Mouse (Mus musculus): ENCODE data around the gene Cep19. TPM values are rescaled to one million over a fixed set of nuclear protein-coding genes. Genes with fewer than 3 reads are reported as not detected.
"Not testable (repeated sequence)": the region's sequence is repeated elsewhere in the genome, so short reads cannot be mapped to it uniquely, and the experiment has no call there.

The Cep19 gene
- polyA plus RNA-seq, 1 experiment from 2014 or later: 41.0 TPM

DNA sequence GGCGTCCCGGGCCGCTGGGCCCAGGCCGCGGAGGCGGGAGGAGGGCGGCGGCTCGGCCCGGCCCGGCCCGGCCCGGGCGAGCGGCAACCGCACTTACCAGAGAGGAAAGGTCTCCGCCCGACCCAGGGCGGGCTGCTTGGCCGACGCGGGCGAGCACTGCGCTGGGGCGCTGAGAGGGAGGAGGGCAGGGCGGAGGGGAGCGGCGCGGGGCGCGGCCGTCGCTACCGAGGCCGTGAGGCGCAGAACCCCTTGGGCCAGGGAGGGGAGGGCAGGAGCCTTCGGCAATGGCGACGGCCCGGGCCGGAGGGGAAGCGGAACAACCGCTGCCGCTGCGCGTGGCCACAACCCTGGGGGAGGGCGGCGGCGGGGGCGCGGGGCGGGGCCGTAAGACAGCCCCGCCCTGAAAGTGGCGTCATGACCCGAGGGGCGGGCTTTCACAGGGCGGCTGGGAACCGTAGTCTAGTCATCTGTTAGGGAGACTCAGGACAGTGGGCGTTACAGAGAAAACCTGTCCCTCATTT lies 20.5 kb upstream of the Cep19 start, which contains the start of gene Pak2:
TSS of gene Pak2 (minus strand) at position 352 of the 521 bp plus-strand sequence.
- Histone ChIP-seq H3K27ac (peak within 1 kb of the TSS; percentile 99), H3K9me3 (no peaks in the 10 kb centered on the region), H3K4me1 (peaks cover 23% of the 10 kb centered on the region), H3K4me3 (peak within 1 kb of the TSS; percentile 96), H3K27me3 (ENCODE audit: poor library complexity, severe bottlenecking) (no peaks in the 10 kb centered on the region), H3K36me3 (replicated peaks) (peaks cover 31% of the 10 kb centered on the region)
- under 1% methylated on average over 60 of the region's 60 CpGs for whole genome bisulfite sequencing
- peak; percentile 89 for DNase-seq (ENCODE audit: extremely low spot score, low spot score)

DNA sequence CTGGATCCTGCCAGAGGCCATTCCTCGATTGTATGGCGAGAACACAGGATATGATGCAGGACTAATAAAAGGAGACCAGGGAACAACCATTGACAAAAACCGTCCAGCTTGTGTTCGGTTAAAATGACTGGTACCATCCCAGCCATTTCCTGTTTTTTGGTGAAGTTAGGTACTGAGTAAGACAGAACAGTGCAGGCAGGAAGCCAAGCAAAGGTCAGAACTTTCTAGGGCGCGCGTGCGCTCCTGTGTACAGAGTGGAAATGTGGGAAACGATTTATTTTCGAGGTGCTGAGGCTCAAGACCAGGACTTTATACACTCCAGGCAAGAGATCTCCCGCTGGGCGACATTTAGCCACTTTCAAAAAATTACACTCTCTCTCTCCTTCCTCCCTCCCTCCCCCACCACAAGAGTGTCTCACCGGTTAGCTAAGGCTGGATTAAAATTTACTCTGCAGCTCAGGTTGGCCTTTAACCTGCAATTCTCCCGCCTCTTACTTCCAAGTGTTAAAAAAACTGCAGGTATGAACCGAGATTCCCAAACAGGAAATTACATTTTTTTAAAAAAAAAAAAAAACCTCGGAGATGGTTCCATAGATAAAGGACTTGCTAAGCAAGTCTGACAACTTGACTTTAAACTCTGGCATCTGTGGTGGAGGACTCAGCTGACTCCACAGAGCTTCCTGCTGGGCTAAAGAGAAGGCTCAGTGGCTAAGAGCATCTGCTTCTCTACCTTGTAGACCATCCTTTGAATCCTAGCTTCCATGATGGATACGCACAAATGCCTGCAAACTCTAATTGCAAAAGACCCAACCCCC lies 11.8 kb upstream of the Cep19 start:
- H3K4me3 ChIP-seq: no peak overlapping the region
- no peaks in the 10 kb centered on the region for H3K27me3 ChIP-seq (ENCODE audit: poor library complexity, severe bottlenecking)
- no peak for DNase-seq (ENCODE audit: extremely low spot score, low spot score)
- 87% methylated on average over 17 of the region's 17 CpGs for WGBS
- no peak overlapping the region for H3K27ac ChIP-seq
- peaks cover 100% of the 10 kb centered on the region for H3K36me3 ChIP-seq (replicated peaks)
- no peaks in the 10 kb centered on the region for H3K9me3 ChIP-seq
- H3K4me1 ChIP-seq: no peaks in the 10 kb centered on the region

DNA sequence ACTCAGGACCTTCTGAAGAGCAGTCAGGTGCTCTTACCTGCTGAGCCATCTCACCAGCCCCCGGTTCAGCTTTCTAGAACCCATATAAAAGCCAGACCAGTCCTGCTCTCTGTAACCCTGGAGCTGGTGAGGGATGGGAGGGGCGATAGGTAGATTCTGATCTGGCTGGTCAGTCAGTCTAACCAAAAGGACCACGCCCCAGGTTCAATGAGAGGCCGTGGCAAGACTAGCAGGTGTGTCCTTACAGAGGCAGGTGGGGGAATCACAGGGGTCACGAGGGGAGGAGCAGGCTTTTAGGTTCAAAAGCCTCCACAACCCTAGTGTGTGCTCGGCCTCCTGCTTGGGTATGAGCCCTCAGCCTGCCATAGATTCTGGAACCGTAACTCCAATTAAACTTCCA lies 8.1 kb upstream of the Cep19 start:
- Histone ChIP-seq H3K36me3 (replicated peaks) (peaks cover 93% of the 10 kb centered on the region), H3K4me3 (no peak overlapping the region), H3K9me3 (no peaks in the 10 kb centered on the region), H3K4me1 (no peaks in the 10 kb centered on the region), H3K27me3 (ENCODE audit: poor library complexity, severe bottlenecking) (no peaks in the 10 kb centered on the region), H3K27ac (no peak overlapping the region)
- no peak for DNase-seq (ENCODE audit: extremely low spot score, low spot score)
- 93% methylated on average over 7 of the region's 7 CpGs for WGBS

DNA sequence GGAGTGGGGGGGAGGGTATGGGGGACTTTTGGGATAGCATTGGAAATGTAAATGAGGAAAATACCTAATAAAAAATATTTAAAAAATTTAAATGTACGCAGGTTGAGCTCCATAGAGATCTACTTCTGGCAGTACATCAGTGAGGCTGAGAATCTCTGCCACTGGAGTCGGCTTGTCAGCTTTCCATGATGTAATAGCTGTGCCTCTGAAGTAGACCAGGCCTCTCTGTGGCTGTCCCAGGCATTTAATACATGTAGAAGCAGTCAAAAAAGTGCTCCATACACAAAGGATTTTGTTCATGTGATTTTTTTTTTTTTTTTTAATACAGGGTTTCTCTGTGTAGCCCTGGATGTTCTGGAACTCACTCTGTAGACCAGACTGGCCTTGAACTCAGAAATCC lies 1.8 kb upstream of the Cep19 start:
- WGBS: 92% methylated on average over 2 of the region's 2 CpGs
- peaks cover 41% of the 10 kb centered on the region for H3K36me3 ChIP-seq (replicated peaks)
- H3K27me3 ChIP-seq (ENCODE audit: poor library complexity, severe bottlenecking); DNase-seq (ENCODE audit: extremely low spot score, low spot score); H3K27ac ChIP-seq; H3K9me3 ChIP-seq: not testable (repeated sequence)
- H3K4me3 ChIP-seq: peak overlapping the region; percentile 90; the same call in 1 of the 2 replicates
- H3K4me1 ChIP-seq: peaks cover 21% of the 10 kb centered on the region

DNA sequence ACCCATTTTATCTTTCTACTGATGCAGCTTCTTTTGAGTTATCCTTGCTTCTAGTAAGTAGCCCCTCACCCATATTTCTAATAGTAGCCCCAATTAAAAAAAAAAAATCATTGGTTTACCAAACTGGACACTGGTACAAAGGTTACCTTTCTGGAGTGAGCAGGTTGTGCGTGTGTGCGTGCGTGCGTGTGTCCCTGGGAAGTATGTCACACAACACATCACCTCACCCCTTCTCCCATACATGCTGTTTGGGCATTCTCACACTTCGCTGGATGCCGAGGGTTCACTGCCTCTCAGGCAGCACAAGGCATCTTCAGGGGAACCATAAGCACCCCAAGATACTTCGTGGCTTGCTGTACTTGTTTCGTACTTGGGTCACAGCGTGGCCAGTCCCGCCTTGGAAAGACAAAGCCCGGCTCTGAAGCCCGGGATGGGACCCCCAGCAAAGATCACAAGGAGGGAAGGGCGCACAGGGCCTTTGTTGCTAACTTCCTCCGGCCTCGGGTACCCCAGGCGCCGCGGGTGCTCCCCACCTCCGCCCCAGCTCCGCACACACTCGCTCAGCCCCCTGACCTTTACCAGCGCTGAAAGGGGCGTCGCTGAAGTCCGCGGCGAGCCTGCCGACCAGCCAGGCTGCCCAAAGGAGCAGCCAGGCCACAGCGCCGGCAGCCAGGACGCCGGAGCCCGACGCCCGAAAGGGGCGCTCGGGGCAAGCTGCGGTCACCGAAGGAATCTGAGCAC lies 533 bp upstream of the Cep19 start:
- under 1% methylated on average over 39 of the region's 39 CpGs for WGBS
- H3K9me3 ChIP-seq: no peaks in the 10 kb centered on the region

DNA sequence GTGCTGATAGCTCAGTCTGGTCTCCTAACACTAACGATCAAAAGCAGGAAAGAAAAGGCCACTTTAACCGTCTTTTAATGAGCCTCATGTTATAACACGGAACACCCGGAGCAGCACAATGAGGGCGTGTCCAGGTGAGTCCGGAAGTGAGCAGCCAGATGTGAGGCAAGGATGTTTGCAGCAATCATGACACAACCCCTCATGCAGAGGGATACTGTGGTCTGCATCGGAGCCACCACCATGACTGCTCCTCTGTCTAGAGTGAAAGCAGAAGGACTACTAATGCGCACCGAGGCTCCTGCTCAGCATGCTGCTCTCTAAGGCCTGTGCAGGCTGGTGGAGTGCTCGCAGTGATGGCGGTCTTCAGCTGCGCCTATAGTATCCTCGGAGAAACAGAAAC lies 2.7 kb downstream of the Cep19 start:
- H3K27ac ChIP-seq: no peak overlapping the region
- H3K4me1 ChIP-seq: peaks cover 21% of the 10 kb centered on the region
- DNase-seq (ENCODE audit: extremely low spot score, low spot score): no peak
- no peaks in the 10 kb centered on the region for H3K27me3 ChIP-seq (ENCODE audit: poor library complexity, severe bottlenecking)
- peaks cover 52% of the 10 kb centered on the region for H3K36me3 ChIP-seq (replicated peaks)
- H3K4me3 ChIP-seq: no peak overlapping the region; the same call in 1 of the 2 replicates
- peaks cover 3% of the 10 kb centered on the region; the same call in 1 of the 2 replicates for H3K9me3 ChIP-seq
- WGBS: 94% methylated on average over 13 of the region's 13 CpGs

More for the DNA sequence above, 533 bp upstream of the Cep19 start:
- H3K27ac ChIP-seq: peak overlapping the region; percentile 95
- H3K36me3 ChIP-seq (replicated peaks): peaks cover 46% of the 10 kb centered on the region
- H3K4me3 ChIP-seq: peak overlapping the region; percentile 90
- H3K4me1 ChIP-seq: peaks cover 21% of the 10 kb centered on the region
- no peak for DNase-seq (ENCODE audit: extremely low spot score, low spot score)
- H3K27me3 ChIP-seq (ENCODE audit: poor library complexity, severe bottlenecking): no peaks in the 10 kb centered on the region

DNA sequence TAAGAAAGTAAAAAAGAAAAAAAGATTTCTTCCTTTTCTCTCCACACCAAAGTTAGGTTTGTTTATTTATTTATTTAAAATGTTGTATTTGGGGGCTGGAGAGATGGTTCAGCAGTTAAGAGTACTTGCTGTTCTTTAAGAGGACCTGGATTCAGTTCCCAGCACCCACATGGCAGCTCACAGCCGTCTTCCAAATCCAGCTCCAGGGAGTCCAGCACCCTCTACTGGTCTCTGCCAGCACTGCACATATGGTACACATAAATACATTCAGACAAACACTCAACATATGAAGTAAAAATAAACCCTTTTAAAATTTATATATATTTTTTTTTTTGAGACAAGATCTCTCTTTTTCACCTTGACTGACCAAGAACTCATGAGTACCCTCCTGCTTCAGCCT lies 6.1 kb downstream of the Cep19 start:
- no peaks in the 10 kb centered on the region for H3K4me1 ChIP-seq
- no peak for DNase-seq (ENCODE audit: extremely low spot score, low spot score)
- no peak overlapping the region for H3K27ac ChIP-seq
- no peak overlapping the region for H3K4me3 ChIP-seq
- H3K9me3 ChIP-seq: peaks cover 3% of the 10 kb centered on the region; the same call in 1 of the 2 replicates
- H3K27me3 ChIP-seq (ENCODE audit: poor library complexity, severe bottlenecking): no peaks in the 10 kb centered on the region
- peaks cover 78% of the 10 kb centered on the region for H3K36me3 ChIP-seq (replicated peaks)
- 90% methylated on average over 1 of the region's 1 CpGs for WGBS

DNA sequence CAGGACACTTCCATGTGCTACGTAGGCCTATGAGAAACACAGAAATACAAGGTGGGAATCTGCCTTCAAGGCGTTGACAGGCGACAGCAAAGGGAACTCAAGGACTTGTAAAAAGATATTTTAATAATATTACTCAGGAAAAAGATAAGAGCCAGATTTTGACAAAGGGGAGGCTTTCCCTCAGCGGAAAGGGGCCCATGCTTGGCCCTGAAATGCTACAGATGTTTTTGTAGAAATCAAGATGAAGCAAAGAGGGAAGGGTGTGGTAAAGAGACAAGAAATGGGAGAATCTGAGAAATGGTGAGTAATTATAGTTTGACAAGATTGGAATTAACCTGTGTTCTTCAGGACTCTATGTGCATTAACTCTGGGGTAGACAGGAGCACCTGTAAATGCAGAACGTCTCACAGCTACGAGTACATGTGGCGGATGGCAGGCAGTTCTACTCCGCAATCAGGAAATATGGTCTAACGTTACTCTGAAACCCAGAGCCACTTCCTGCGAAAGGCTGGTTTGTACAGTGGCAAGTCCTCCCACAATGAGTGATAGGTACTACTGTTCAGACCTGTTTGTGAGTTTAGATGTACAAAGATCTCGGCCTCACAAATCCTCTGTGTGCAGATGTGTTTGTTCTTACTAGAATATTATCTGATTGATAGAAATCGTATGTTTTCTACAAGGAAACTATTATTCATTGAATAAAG lies 7.9 kb downstream of the Cep19 start:
- H3K27ac ChIP-seq: no peak overlapping the region
- H3K27me3 ChIP-seq (ENCODE audit: poor library complexity, severe bottlenecking): no peaks in the 10 kb centered on the region
- H3K9me3 ChIP-seq: peaks cover 3% of the 10 kb centered on the region; the same call in 1 of the 2 replicates
- H3K4me1 ChIP-seq: no peaks in the 10 kb centered on the region
- H3K36me3 ChIP-seq (replicated peaks): peaks cover 73% of the 10 kb centered on the region
- WGBS: 96% methylated on average over 12 of the region's 12 CpGs
- no peak for DNase-seq (ENCODE audit: extremely low spot score, low spot score)
- no peak overlapping the region for H3K4me3 ChIP-seq

DNA sequence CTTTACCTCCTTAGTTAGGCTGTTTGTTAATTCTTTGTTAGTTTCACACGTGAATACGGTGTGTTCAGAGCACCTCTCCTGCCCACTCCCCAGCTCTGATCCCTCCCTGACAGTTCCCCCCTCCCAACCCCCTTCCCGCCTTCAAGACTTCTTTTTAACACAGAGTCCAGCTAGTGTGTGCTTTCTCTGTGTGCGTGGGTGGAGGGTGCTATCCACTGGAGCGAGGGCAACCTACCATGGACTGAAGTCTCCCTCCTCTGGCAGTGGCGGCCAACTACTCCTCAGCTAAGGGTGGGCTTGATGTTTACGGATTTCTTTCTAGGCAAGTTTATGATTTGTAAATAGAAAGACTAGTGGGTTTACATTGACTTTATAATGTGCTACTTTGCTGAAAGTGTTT lies 8.6 kb downstream of the Cep19 start:
- DNase-seq (ENCODE audit: extremely low spot score, low spot score): no peak
- H3K9me3 ChIP-seq: peaks cover 3% of the 10 kb centered on the region; the same call in 1 of the 2 replicates
- H3K4me1 ChIP-seq: no peaks in the 10 kb centered on the region
- no peaks in the 10 kb centered on the region for H3K27me3 ChIP-seq (ENCODE audit: poor library complexity, severe bottlenecking)
- WGBS: 83% methylated on average over 7 of the region's 7 CpGs
- peaks cover 66% of the 10 kb centered on the region for H3K36me3 ChIP-seq (replicated peaks)
- H3K4me3 ChIP-seq: no peak overlapping the region
- H3K27ac ChIP-seq: no peak overlapping the region

DNA sequence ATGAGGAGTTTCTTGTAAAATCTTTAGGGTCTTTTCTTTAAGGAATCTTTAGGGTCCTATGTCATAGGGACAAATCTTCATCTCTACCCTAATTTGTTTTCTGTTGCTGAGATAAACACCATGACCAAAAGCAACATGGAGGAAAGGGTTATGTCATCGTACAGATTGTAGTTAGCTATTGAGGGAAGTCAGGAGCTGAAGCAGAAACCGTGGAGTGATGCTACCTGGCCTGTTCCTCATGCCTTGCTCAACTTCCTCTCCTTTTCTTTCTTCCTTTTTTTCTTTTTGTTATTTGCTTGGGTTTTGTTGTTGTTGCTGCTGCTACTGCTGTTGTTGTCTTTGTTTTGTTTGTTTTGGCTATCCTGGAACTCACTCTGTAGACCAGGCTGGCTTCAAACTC lies 9.0 kb downstream of the Cep19 start:
- WGBS: 95% methylated on average over 2 of the region's 2 CpGs
- DNase-seq (ENCODE audit: extremely low spot score, low spot score): no peak
- no peaks in the 10 kb centered on the region for H3K4me1 ChIP-seq
- no peaks in the 10 kb centered on the region for H3K27me3 ChIP-seq (ENCODE audit: poor library complexity, severe bottlenecking)
- H3K27ac ChIP-seq: no peak overlapping the region
- peaks cover 62% of the 10 kb centered on the region for H3K36me3 ChIP-seq (replicated peaks)
- peaks cover 3% of the 10 kb centered on the region; the same call in 1 of the 2 replicates for H3K9me3 ChIP-seq
- no peak overlapping the region for H3K4me3 ChIP-seq

DNA sequence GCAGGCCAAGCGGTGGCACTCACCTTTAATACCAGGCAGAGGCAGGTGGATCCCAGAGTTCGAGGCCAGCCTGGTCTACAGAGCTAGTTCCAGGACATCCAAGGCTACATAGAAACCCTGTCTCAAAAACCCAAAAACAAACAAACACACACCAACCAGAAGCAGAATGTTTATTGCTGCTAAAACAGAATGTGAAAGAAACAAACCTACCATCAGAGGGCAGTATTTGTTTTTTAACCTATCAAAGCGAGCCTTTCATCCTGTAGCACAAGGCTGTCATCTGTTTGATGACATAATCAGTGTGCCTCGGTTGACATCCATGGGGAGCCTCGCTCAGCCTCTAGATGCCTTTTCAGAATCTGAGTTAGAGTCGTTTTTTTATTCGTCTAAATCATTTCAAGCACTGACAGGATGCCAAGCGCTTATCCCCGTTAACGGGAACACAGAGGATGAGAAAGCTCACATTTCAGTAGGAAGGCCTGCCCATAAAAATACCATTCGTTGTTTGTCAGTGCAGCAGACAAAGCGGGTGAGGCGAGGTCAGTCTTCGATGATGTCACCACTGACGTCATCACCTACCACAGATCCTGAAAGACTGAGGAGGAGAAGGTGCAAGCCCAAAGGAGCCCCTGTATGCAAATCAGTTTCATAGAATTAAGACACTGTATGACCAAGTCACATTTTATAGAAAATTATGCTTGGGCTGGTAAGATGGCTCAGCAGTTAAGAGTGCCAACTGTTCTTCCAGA lies 11.5 kb downstream of the Cep19 start:
- peaks cover 39% of the 10 kb centered on the region for H3K36me3 ChIP-seq (replicated peaks)
- H3K4me3 ChIP-seq: no peak overlapping the region
- H3K9me3 ChIP-seq: no peaks in the 10 kb centered on the region
- no peaks in the 10 kb centered on the region for H3K27me3 ChIP-seq (ENCODE audit: poor library complexity, severe bottlenecking)
- peaks cover 10% of the 10 kb centered on the region for H3K4me1 ChIP-seq
- 86% methylated on average over 15 of the region's 15 CpGs for WGBS
- DNase-seq (ENCODE audit: extremely low spot score, low spot score): no peak
- H3K27ac ChIP-seq: no peak overlapping the region

Measured in forebrain, embryonic 10.5 days (tissue).